Mouse (Mus musculus) G1E (cell line): ENCODE data around the gene Bora. TPM values are rescaled to one million over a fixed set of nuclear protein-coding genes. Genes with fewer than 3 reads are reported as not detected.
"Not testable (repeated sequence)": the region's sequence is repeated elsewhere in the genome, so short reads cannot be mapped to it uniquely, and the experiment has no call there.

Experiments
- ATAC-seq: 2 replicates; pipeline ENCODE4 v1.8.0; 2016; ENCODE audit warnings: mild to moderate bottlenecking; ENCODE audit not compliant: insufficient number of reproducible peaks, poor library complexity, low FRiP score, severe bottlenecking; ENCODE audit errors: extremely low read depth
- DNase-seq: peaks from one replicate; pipeline ENCODE4 v3.0.0; 2012; ENCODE audit warnings: low spot score
- H3K27me3 ChIP-seq: 2 replicates; pipeline ENCODE4 v1.6.1; 2012; ENCODE audit warnings: mild to moderate bottlenecking, low read length, inconsistent platforms; ENCODE audit not compliant: insufficient read depth
- H3K36me3 ChIP-seq: replicated peaks from 2 replicates; pipeline ENCODE3; 2012; ENCODE audit warnings: mild to moderate bottlenecking, inconsistent platforms
- H3K4me1 ChIP-seq: 2 replicates; pipeline ENCODE4 v1.6.1; 2012; ENCODE audit warnings: low read depth, low read length, inconsistent platforms, mixed read lengths; ENCODE audit not compliant: insufficient read depth
- H3K4me3 ChIP-seq: 2 replicates; pipeline ENCODE4 v1.5.1; 2012; ENCODE audit warnings: low read depth, mild to moderate bottlenecking, inconsistent platforms, low read length, moderate library complexity, mixed read lengths
- H3K9me3 ChIP-seq: replicated peaks from 2 replicates; pipeline ENCODE4 v1.6.1; 2012; ENCODE audit warnings: inconsistent platforms
- CTCF ChIP-seq: IDR thresholded peaks from 2 replicates; pipeline ENCODE4 v1.5.1; 2012; ENCODE audit warnings: low read depth, low read length, inconsistent platforms, mixed read lengths
- GATA1 ChIP-seq: IDR thresholded peaks from 2 replicates; pipeline ENCODE4 v1.6.1; 2012; ENCODE audit warnings: borderline replicate concordance, low read length, inconsistent platforms, mixed read lengths
- GATA2 ChIP-seq: IDR thresholded peaks from 2 replicates; pipeline ENCODE4 v1.6.1; 2012; ENCODE audit warnings: low read depth, low read length, inconsistent platforms, borderline replicate concordance
- POLR2AphosphoS5 ChIP-seq: IDR thresholded peaks from 2 replicates; pipeline ENCODE4 v1.6.1; 2012; ENCODE audit warnings: low read depth, low read length, inconsistent platforms; ENCODE audit not compliant: insufficient replicate concordance
- TAL1 ChIP-seq: conservative IDR thresholded peaks from 2 replicates; pipeline ENCODE4 v1.6.1; 2012; ENCODE audit warnings: low read depth, low read length, inconsistent platforms, mixed read lengths
- polyA plus RNA-seq: library from polyadenylated mRNA; stranded (reverse); fragments of >175 nt; gene quantifications from 2 replicates; pipeline ENCODE4 v1.2.3, GENCODE M21; 2012
- total RNA-seq, 2 experiments: library from RNA; stranded (forward) in 1 of 2; stranded (reverse) in 1 of 2; fragments of 200-1000 nt in 1 of 2; fragments of >200 nt in 1 of 2; fragmentation: Nextera tagmentation in 1 of 2; gene quantifications; 2 replicates each; pipeline ENCODE4 v1.2.3; 2014 to 2017

The Bora gene
- total and polyA plus RNA-seq, 3 experiments = 27.0 to 189 (median 97.6) TPM

- H3K36me3 ChIP-seq = peaks cover 48% of the 10 kb centered on the region
- TF ChIP-seq POLR2AphosphoS5 (peak; percentile 72; the same call in 1 of the 2 replicates), GATA1 (no peak)
Observed at GRCm38 (mm10) chr14:99029987-99030386, 16.0 kb upstream of the Bora start.

DNA sequence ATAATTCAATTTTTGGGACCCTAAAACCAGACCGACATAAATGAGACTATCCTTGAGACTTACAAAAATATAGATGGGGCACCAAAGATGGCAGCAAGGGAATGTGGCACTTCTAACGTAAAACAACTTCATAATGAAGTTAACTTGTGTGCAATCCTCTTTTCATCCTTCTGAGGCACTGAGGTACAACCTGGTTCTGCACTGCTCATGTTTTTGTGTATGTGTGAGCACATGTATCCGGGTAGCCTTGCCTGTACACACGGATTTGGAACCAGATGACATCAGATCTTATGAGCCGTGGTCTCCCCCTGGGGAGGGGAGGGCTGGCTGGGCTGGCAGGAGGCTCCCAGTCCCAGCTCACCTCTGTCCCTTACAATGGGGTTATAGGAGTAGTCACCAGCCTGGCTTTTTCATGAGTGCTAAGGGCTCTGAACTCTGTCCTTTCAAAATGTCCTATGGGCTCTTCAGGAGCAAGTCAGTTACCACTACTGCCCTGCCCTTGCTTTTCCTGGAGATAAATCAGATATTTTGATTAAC, 14.6 kb upstream of the Bora start:
- DNase-seq = no peak
- no peak for ATAC-seq
- no peak overlapping the region for H3K4me3 ChIP-seq
- peaks cover 57% of the 10 kb centered on the region for H3K36me3 ChIP-seq
- H3K27me3 ChIP-seq = no peaks in the 10 kb centered on the region
- TF ChIP-seq GATA1 (no peak), POLR2AphosphoS5 (peak; percentile 75; the same call in 1 of the 2 replicates)
- H3K9me3 ChIP-seq = no peaks in the 10 kb centered on the region
- H3K4me1 ChIP-seq = peaks cover 20% of the 10 kb centered on the region

More at GRCm38 (mm10) chr14:99029987-99030386, 16.0 kb upstream of the Bora start:
- DNase-seq (no peak), ATAC-seq (no peak)
- H3K4me1 ChIP-seq = peaks cover 20% of the 10 kb centered on the region
- no peak overlapping the region for H3K4me3 ChIP-seq
- no peaks in the 10 kb centered on the region for H3K9me3 ChIP-seq
- H3K27me3 ChIP-seq = no peaks in the 10 kb centered on the region

GRCm38 (mm10) chr14:99032596-99032995, 13.4 kb upstream of the Bora start:
- 0 out of 2 replicates have a peak, but pooled peaks have one; percentile 4 for ATAC-seq
- Histone ChIP-seq H3K36me3 (peaks cover 63% of the 10 kb centered on the region), H3K4me1 (peaks cover 25% of the 10 kb centered on the region), H3K27me3 (no peaks in the 10 kb centered on the region), H3K4me3 (no peak overlapping the region), H3K9me3 (no peaks in the 10 kb centered on the region)
- DNase-seq = no peak
- TF ChIP-seq POLR2AphosphoS5 (no peak), TAL1 (no peak), GATA2 (no peak), GATA1 (no peak), CTCF (no peak)

DNA sequence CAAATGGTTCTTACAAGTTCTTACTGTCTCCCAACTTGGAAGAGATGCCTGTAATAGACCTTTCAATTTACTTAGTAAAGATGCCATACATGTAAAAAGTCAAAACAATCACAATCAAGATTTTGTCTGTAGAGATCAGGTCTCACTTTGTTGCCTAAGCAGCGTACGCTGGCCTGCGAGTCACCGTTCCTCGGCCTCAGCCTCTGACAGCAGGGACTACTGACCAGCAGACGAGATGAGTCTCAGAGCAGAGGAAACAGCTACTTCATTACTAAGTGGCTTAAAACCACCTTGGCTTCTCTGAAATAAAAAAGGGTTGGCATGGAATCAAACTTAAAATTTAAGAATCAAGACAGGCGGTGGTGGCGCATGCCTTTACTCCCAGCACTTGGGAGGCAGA, 11.2 kb upstream of the Bora start:
- peaks cover 43% of the 10 kb centered on the region for H3K4me1 ChIP-seq
- H3K4me3 ChIP-seq, H3K9me3 ChIP-seq, DNase-seq, ATAC-seq, H3K27me3 ChIP-seq: not testable (repeated sequence)
- H3K36me3 ChIP-seq = peaks cover 76% of the 10 kb centered on the region

- DNase-seq (no peak), ATAC-seq (no peak)
- no peak for TF ChIP-seq TAL1
- no peak for TF ChIP-seq GATA2
- no peak for TF ChIP-seq CTCF
- no peak for TF ChIP-seq POLR2AphosphoS5
- no peak for TF ChIP-seq GATA1
- Histone ChIP-seq H3K27me3 (no peaks in the 10 kb centered on the region), H3K4me3 (no peak overlapping the region), H3K36me3 (peaks cover 67% of the 10 kb centered on the region), H3K9me3 (no peaks in the 10 kb centered on the region), H3K4me1 (peaks cover 49% of the 10 kb centered on the region)
Observed at GRCm38 (mm10) chr14:99036039-99036438, 10.0 kb upstream of the Bora start.

GRCm38 (mm10) chr14:99037703-99038102, 8.3 kb upstream of the Bora start:
- no peaks in the 10 kb centered on the region for H3K9me3 ChIP-seq
- H3K36me3 ChIP-seq = peaks cover 61% of the 10 kb centered on the region
- TF ChIP-seq POLR2AphosphoS5 (no peak), GATA2 (no peak), GATA1 (no peak), CTCF (no peak), TAL1 (no peak)
- H3K4me3 ChIP-seq = no peak overlapping the region; the same call in 1 of the 2 replicates
- DNase-seq (no peak), ATAC-seq (no peak)
- peaks cover 59% of the 10 kb centered on the region for H3K4me1 ChIP-seq
- no peaks in the 10 kb centered on the region for H3K27me3 ChIP-seq

DNA sequence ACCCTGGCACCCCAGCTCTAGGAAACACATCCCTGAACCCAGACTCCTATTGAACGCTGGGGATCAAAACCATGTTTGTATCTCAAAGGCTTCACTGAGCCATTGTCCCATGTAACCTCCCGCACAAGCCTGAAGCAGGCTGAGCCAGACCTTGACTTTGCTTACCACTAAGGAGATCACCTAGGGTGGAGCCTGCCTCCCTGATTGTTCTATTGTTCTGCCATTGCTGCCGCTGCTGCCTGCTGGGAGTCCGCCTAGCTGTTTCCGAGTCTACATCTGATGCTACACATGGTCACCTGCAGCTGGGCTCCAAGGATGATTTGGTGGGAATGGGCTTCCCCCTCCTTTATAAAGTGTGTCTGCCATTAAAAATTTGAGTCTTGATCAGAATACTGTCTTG, 6.7 kb upstream of the Bora start:
- ATAC-seq, H3K4me3 ChIP-seq, H3K27me3 ChIP-seq, DNase-seq, H3K9me3 ChIP-seq: not testable (repeated sequence)
- peaks cover 59% of the 10 kb centered on the region for H3K4me1 ChIP-seq
- peaks cover 58% of the 10 kb centered on the region for H3K36me3 ChIP-seq
